Mouse (Mus musculus): ENCODE results near the gene Evl.
"Not testable (repeated sequence)": the region's sequence is repeated elsewhere in the genome, so short reads cannot be mapped to it uniquely, and the experiment has no call there.

Evl gene

DNA sequence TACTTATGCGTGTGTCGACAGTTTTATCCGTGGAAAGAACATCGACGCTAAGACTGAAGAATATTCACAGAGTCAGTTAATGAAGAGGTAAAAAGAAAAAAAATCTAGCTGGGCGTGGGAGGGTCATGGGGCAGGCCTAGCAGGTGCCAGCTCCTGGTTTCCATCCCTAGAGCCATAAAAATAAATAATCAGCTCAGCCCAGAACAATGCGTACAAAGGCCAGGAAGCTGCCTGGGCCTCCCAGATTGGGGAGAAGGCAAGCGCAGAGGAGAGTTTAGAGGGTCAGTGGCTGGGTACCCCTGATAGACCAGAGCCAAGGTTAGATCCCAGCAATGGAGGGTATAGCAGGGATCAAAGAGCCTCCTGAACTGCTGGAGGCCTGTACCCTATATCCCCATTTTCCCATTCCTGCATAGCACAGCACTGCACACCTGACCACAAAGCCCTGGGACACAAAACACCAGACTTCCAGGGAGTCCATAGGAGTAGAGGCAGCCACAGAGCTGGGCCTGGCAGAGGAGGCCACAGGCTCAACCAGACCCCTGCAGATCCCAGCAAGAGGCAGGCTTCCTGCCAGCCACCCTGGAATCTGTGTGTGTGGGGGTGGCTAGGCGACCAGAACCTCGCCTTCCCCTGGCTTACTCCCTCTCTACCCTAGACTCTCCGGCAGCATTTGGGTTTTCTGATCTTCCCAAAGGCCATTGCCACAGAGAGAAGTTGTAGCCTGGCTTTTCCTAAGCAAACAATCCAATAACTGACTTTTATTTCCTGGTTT is 144.4 kb downstream of the Evl start:
- DNase-seq (ENCODE audit: low read depth) = no peak

DNA sequence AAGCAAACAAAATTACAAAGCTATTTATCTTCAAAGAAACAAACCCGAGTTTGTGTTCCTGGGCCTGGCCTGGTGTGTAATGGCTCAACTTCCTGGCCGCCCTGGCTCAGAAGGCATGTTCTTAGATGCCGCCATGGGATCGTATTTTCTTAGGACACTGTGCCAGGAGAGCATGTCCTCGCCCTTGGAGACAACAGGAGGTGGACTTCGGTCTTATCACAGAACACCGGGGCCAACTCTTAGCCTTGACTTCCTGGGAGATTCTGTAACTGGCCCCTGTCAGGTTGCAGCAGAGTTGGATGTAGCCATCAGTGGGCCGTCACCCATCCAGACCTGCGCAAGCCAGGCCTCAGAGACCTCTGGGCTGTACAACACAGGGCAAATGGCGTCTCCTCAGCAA is 145.1 kb downstream of the Evl start:
- DNase-seq (ENCODE audit: low read depth) = no peak

DNA sequence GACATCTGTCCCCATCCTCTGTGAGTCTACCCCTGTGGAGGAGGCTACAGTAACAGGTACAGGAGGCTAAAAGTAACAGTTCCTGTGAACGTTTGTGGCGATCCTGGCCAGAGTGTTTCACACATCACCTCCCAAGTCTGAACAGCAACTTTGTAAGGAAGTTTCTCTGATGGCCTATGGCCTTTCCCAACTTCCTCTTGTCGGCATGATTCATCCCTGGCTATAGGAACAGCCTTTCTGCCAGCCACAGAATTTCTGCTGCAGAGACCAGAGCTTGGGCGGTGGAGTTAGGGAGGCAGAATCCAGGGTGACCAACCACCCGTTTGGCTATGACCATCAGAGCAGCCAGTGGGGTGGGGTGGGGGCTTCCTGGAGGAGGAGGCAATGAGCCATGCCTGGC is 145.5 kb downstream of the Evl start:
- DNase-seq (ENCODE audit: low read depth) = no peak

DNA sequence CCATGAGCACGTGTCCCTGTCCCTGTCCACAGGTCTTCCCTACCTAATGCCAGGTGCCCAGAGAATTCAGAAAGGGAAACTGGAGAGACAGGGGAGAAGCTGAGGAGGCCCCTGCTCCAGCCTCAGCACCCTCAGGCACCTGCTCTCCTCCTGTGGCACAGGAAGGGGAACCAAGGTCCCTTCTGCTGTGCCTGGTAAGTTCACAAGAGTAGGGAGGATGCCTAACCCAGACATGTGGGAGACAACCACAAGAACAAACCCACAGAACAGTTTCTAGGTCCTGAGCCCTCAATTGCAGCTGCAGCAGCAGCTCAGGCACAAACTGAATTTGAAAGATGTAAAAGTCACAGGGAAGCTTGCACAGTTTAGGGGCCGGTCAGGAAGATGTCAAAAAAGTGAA is 146.7 kb downstream of the Evl start:
- DNase-seq (ENCODE audit: low read depth) = no peak

DNA sequence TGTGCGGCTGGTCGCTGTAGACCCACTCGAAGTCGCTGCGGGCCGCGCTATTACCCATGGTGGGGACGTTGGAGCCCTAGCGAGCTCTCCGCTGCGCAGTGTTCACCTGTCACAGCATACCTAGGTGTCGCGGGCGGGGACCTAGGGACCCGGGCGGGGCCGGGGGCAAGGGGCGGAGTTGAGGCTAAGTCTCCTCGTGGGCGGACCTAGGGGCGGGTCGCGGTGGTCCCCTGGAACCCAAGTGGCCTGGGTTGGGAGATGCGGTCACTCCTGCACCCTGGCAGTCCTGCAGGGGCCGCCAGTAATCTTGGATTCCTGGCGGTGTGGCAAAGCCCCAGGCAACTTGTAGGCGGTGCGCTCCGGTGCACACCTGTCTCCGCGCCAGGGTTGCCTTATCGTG is 147.7 kb downstream of the Evl start, which contains the start of gene Degs2:
Gene Degs2 (minus strand): TSS at position 131 of the 400 bp plus-strand sequence.
- no peak for DNase-seq (ENCODE audit: low read depth)

DNA sequence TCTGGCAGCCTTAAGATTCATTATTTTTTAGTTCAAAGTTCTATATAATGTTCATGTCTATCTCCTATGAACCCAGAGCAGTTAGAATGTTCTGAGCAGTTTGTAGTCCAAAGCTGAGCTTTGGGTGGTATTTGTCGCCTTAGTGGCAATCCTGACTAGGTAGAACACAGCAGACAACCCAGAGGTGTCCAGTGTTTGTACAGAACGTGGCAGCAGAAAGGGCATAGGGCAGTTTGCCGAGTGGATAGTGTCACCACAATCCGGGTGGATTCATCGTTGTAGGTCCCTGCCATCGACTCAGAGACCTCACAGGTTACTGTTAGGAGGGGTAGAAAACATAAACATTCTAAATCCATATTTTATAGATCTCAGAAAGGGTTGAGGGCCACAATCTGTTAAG is 151.0 kb downstream of the Evl start:
- DNase-seq (ENCODE audit: low read depth) = no peak

DNA sequence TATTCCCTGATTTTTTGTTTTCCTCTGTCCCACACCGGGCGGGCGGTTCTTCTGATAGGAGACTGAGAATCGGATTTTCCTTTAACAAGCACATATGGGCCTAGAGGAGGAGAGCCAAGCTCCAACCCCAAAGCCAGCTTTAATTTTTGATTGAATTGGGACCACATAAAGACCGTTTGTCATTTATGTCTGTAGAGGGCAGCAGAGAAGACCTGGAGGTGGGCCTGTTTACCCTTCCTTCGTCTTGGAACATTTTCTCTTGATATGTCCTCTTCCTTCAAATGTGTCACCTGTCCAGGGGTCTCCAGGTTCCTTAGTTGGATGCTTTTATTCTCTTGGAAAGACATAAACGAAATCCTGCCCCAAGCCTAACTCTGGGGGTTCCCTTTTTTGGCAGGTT is 151.6 kb downstream of the Evl start:
- no peak for DNase-seq (ENCODE audit: low read depth)

DNA sequence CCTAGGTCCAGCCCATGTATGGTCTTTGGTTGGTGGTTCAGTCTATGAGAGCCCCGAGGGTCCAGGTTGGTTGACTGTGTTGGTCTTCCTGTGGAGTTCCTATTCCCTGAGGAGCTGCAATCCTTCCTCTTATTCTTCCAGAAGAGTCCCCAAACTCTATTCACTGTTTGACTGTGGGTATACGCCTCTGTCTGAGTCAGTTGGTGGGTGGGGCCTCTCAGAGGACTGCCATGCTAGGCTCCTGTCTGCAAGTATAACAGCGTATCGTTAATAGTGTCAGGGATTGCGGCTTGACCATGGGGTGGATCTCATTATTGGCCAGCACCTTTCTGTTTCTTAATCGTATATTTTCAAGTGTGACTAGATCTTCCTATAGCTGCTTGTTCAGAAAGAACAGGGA is 154.9 kb downstream of the Evl start:
- no peak for DNase-seq (ENCODE audit: low read depth)

DNA sequence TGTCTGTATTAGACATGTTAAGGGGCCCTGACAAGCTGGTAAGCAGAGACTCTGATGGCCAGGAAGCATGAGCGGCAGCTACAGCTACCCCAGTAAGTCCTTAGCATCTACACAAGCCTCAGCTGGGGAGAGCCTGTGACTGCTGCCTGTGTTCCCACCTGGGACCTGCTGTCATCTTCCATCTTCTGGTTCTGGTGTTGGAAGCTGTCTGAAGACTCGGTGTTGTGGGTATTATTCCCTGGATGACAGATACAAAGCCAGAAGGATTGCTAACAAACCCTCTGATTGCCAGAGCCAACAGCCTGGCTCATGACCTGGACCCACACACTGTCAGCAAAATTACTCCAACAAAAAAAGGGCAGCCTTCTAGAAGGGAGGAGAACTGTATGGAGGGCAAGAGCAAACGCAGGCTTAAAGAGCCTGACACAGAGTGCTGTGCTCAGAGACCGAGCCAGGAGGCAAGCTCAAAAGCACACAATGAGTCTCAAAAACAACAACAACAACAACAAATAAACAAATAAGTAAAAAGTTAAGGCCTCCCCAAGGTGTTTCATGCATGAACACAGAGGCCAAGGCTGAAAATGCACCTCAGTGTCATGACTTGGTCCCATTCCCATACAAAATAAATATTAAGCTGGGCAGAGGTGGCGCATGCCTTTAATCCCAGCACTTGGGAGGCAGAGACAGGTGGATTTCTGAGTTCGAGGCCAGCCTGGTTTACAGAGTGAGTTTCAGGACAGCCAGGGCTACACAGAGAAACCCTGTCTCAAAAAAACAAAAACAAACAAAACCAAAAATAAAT is 155.6 kb downstream of the Evl start:
- no peak for DNase-seq (ENCODE audit: low read depth)

DNA sequence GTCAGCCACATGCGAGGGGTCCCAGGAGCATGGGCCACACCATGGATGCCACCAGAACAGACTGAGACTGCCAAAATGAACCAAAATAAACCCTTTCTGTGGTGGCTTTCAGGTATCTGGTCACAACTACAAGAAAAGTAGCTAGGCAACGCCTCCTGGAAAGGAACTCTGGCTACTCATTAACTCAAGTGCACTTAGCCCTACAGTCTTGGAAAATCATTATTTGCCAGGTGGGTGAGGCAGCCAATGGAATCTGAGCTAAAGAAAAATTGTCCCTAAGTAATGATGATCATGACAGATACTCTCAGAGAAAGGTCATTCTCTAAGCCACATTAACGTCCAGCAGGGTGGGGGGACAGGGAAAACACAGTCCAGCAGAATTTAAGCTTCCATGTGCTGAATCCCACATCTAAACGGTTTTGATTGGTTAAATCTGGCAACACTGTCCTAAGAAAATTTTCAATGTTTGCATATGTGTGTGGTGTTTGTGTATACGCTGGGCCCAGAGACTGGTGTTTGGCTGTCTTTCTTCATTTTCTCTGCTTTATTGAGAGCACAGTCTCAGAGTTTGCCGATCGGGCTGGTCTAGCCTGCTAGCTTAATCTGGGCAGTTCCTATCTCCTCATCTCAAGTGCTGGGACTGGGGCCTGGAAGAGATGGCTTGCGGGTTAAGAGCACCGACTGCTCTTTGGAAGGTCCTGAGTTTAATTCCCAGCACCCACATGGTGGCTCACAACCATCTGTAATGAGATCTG is 156.5 kb downstream of the Evl start:
- DNase-seq (ENCODE audit: low read depth) = no peak

DNA sequence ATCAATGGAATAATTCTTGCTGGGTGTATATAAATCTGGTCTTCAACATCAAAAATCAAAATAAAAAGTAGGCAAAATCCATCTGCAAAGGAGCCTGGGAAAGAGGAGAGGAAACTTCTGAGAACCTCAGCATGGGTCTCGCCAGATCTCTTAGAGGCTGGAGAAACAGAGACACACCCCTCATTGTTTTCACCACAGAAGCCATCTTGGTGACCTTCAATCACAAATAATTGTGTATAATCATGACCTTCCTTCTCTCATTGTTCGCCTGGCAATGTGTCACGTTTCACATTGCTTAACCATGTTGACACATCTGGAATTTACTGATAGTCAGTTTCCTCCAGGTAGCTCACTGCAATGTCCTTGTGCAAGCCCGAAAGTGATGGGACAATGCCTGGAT is 158.0 kb downstream of the Evl start:
- DNase-seq (ENCODE audit: low read depth) = no peak

DNA sequence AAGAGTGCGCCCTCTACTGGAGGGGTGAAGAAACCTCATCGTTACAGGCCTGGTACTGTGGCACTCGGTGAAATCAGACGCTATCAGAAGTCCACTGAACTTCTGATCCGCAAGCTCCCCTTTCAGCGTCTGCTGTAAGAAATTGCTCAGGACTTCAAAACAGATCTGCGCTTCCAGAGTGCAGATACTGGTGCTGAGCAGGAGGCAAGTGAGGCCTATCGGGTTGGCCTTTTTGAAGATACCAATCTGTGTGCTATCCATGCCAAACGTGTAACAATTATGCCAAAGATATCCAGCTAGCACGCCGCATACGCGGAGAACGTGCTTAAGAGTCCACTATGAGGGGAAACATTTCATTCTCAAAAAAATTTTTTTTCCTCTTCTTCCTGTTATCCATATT is 159.5 kb downstream of the Evl start:
- DNase-seq (ENCODE audit: low read depth) = not testable (repeated sequence)

DNA sequence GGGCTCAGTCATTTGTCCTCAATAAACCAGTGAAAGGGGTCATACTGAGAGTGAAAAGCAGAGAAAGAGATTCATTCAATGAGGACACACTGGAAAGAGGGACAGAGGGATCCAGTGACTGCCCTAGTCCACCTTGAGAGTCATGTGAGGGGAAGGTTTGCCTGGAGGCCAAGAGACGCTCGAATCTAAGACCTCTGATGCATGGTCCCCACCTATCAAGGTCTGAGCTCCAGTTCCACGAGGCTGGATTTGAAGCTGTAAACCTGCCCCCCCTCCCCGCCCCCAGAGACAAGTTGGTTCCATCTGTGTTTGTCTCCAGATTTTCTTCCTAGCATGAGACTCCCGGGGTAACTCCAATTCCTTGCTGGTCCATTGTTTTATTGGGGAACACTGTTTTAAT is 161.3 kb downstream of the Evl start:
- no peak for DNase-seq (ENCODE audit: low read depth)

DNA sequence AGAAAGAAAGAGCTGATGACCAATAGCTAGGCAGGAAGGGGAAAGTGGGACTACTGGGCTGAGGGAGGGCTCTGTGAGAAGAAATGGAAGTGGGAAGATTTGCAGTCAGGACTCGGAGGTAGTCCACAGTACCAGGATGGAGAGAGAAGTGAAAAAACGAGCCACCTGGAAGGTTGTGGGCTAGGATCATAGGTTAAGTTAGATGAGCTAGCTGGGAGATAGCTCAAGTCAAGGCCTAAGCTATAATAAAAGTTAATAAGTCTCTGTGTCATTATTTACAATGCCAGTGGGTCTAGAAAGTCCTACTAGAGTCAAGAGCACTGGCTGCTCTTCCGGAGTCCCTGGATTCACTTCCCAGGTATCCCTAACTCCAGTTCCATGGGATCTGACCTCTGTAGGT is 164.0 kb downstream of the Evl start:
- DNase-seq (ENCODE audit: low read depth) = no peak

DNA sequence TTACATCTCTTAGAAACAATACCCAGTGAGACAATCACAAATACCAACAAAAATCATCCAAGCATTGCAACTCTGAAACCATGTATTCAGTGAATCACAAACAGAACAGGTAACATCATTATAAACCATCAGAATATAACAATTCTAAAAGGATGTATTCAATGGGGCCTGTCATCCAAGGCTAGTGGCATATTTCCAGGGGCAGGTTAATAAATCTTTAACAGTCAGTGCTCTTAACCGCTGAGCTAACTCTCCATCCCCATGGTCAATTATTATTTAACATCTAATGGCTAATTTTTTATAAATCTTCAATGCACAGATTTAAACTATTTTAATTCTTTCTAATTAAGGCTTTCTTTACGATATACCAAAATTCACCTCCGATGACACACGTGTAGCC is 167.9 kb downstream of the Evl start:
- no peak for DNase-seq (ENCODE audit: low read depth)

DNA sequence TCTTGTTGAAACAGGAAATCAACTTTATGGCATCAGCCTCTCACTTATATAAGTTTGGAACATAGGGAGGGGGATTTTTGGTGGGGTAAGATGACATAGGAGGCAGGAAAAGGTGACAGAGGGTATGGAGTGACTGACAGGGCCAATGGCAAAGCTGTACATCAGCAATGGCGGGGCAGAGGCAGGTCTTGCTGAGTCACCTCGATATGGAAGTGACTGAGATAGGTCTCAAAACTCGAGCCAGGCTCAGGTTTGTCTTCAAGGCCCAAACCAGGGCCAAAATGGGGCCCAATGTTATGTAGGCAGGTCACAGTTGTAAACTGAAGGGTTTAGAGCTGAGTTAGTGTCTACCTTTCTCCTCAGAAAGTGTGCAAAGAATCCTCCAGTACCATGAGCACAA is 169.3 kb downstream of the Evl start:
- DNase-seq (ENCODE audit: low read depth) = no peak

DNA sequence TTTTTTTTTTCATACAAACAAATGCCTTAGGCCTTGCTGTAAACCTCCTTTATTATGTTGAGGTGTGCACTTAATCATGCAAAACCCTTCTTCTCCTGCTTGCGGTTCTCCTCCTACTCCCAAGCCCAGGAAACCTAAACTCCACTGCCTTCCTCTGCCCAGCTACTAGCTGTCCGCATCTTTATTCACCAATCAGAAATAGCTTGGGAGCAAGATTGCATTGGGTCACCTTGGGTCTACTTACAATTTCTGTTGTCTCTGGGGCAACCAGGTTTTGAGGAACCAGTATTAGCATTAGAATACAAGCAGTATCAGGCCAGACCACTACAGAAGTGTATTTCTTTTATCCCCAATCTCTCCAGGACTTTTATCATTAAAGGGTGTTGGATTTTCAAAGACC is 179.9 kb downstream of the Evl start:
- no peak for DNase-seq (ENCODE audit: low read depth)

DNA sequence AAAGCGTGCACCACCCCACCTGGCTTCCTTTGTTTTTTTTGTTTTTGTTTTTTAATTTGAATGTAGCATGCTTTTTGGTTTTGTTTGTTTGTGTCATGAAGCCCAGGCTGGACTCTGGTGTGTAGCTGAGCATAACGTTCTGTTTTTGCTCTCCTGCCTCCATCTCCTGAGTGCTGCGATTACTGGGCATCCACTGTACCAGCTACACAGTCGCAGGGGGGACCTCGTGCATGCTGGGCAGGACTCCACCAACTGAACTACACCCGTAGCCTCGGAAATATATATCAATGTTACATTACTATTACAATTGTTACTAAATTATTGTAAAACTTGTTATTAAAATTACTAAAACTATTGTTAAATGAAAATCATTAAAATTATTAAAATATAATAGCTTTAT is 183.3 kb downstream of the Evl start:
- DNase-seq (ENCODE audit: low read depth) = no peak
